Mouse (Mus musculus): ENCODE measurements at regions not wholly inside any gene's neighbourhood (a gene's known extent, or its start where the extent isn't known, plus 50 kb on each side); places are given as distances from the start of the nearest gene placed in this dataset.
"Not testable (repeated sequence)": the region's sequence is repeated elsewhere in the genome, so short reads cannot be mapped to it uniquely, and the experiment has no call there.

- no peak for TF ChIP-seq CTCF (IDR thresholded peaks at IDR 0.05)
- no peak for DNase-seq
- no peak overlapping the region for H3K27ac ChIP-seq
- H3K4me3 ChIP-seq: no peak overlapping the region
- intact Hi-C loops (cut with DNase I): no loop called here
Observed at GRCm38 (mm10) chrX:18960465-18960864, 499.3 kb upstream of the 4930578C19Rik start.

GRCm38 (mm10) chrX:18942612-18943011 lies 481.4 kb upstream of the 4930578C19Rik start:
- intact Hi-C loops (cut with DNase I): no loop called here
- Histone ChIP-seq H3K4me3 (no peak overlapping the region), H3K27ac (no peak overlapping the region)
- DNase-seq: no peak
- TF ChIP-seq CTCF (IDR thresholded peaks at IDR 0.05): no peak

- Histone ChIP-seq H3K27ac (no peak overlapping the region), H3K4me3 (no peak overlapping the region)
- no peak for TF ChIP-seq CTCF (IDR thresholded peaks at IDR 0.05)
- intact Hi-C loops (cut with DNase I): no loop called here
- DNase-seq: no peak
Observed at GRCm38 (mm10) chrX:18933340-18933739, 472.1 kb upstream of the 4930578C19Rik start.

- H3K27ac ChIP-seq: no peak overlapping the region
- intact Hi-C loops (cut with DNase I): no loop called here
- no peak for TF ChIP-seq CTCF (IDR thresholded peaks at IDR 0.05)
- no peak overlapping the region for H3K4me3 ChIP-seq
- no peak for DNase-seq
Observed at GRCm38 (mm10) chrX:18923084-18923483, 461.9 kb upstream of the 4930578C19Rik start.

- no peak overlapping the region for H3K27ac ChIP-seq
- intact Hi-C loops (cut with DNase I): no loop called here
- no peak overlapping the region for H3K4me3 ChIP-seq
- DNase-seq: no peak
- no peak for TF ChIP-seq CTCF (IDR thresholded peaks at IDR 0.05)
Observed at GRCm38 (mm10) chrX:18921366-18922092, 460.3 kb upstream of the 4930578C19Rik start.

- no peak for TF ChIP-seq CTCF (IDR thresholded peaks at IDR 0.05)
- intact Hi-C loops (cut with DNase I): no loop called here
- DNase-seq: no peak
- Histone ChIP-seq H3K4me3 (no peak overlapping the region), H3K27ac (no peak overlapping the region)
Observed at GRCm38 (mm10) chrX:18882784-18883171, 421.6 kb upstream of the 4930578C19Rik start.

GRCm38 (mm10) chrX:18882088-18882783 lies 421.0 kb upstream of the 4930578C19Rik start:
- DNase-seq: no peak
- intact Hi-C loops (cut with DNase I): no loop called here
- peak; percentile 24; the same call in 1 of the 2 replicates for TF ChIP-seq CTCF (IDR thresholded peaks at IDR 0.05)
- no peak overlapping the region for H3K4me3 ChIP-seq
- no peak overlapping the region for H3K27ac ChIP-seq

- Histone ChIP-seq H3K4me3 (no peak overlapping the region), H3K27ac (0 out of 2 replicates have a peak overlapping the region, but pooled peaks have one; percentile 5)
- no peak for TF ChIP-seq CTCF (IDR thresholded peaks at IDR 0.05)
- no peak for DNase-seq
- intact Hi-C loops (cut with DNase I): no loop called here
Observed at GRCm38 (mm10) chrX:18875734-18876133, 414.5 kb upstream of the 4930578C19Rik start.

GRCm38 (mm10) chrX:18874051-18874450 lies 412.9 kb upstream of the 4930578C19Rik start:
- Histone ChIP-seq H3K4me3 (no peak overlapping the region), H3K27ac (peak overlapping the region; percentile 17; the same call in 1 of the 2 replicates)
- no peak for TF ChIP-seq CTCF (IDR thresholded peaks at IDR 0.05)
- intact Hi-C loops (cut with DNase I): no loop called here
- DNase-seq: no peak

- no peak overlapping the region for H3K4me3 ChIP-seq
- no peak for DNase-seq
- no peak for TF ChIP-seq CTCF (IDR thresholded peaks at IDR 0.05)
- no peak overlapping the region for H3K27ac ChIP-seq
- intact Hi-C loops (cut with DNase I): no loop called here
Observed at GRCm38 (mm10) chrX:18838668-18839067, 377.5 kb upstream of the 4930578C19Rik start.

GRCm38 (mm10) chrX:18824971-18825370 lies 363.8 kb upstream of the 4930578C19Rik start:
- intact Hi-C loops (cut with DNase I); H3K27ac ChIP-seq; H3K4me3 ChIP-seq; DNase-seq: not testable (repeated sequence)

GRCm38 (mm10) chrX:18814441-18814973 lies 353.3 kb upstream of the 4930578C19Rik start:
- no peak for TF ChIP-seq CTCF (IDR thresholded peaks at IDR 0.05)
- DNase-seq: no peak
- intact Hi-C loops (cut with DNase I): no loop called here
- Histone ChIP-seq H3K4me3 (no peak overlapping the region), H3K27ac (no peak overlapping the region)
